Mouse (Mus musculus) hindbrain, embryonic 14.5 days (tissue): Measurements from ENCODE around the gene Msx3. TPM values are rescaled to one million over a fixed set of nuclear protein-coding genes. Genes with fewer than 3 reads are reported as not detected.

Experiments used
- ATAC-seq: fragments of 200-750 bp; cut with Nextera tagmentation; 2 replicates; pipeline ENCODE4 v1.8.0; 2017; ENCODE audit warnings: moderate number of reproducible peaks, mild to moderate bottlenecking, moderate TSS enrichment, moderate library complexity; ENCODE audit not compliant: low FRiP score
- DNase-seq: peaks from one replicate; pipeline ENCODE4 v3.0.0-alpha.2; 2015; ENCODE audit warnings: low spot score
- H3K27ac ChIP-seq: fragments of 300-500 bp; sonication (generic); 2 replicates; pipeline ENCODE4 v1.5.1; 2014; ENCODE audit warnings: mild to moderate bottlenecking, moderate library complexity
- H3K27me3 ChIP-seq: fragments of 300-500 bp; sonication (generic); 2 replicates; pipeline ENCODE4 v1.6.1; 2014; ENCODE audit warnings: mild to moderate bottlenecking, low read length, mixed read lengths; ENCODE audit not compliant: control insufficient read depth, insufficient read depth
- H3K36me3 ChIP-seq: fragments of 300-500 bp; sonication (generic); replicated peaks from 2 replicates; pipeline ENCODE4 v1.6.1; 2014; ENCODE audit not compliant: control insufficient read depth, insufficient read depth
- H3K4me1 ChIP-seq: fragments of 300-500 bp; sonication (generic); replicated peaks from 2 replicates; pipeline ENCODE4 v1.6.1; 2014; ENCODE audit warnings: antibody characterized with exemption, low read length, mixed read lengths; ENCODE audit not compliant: control insufficient read depth, insufficient read depth
- H3K4me2 ChIP-seq: fragments of 300-500 bp; sonication (generic); replicated peaks from 2 replicates; pipeline ENCODE4 v1.6.1; 2014; ENCODE audit warnings: mild to moderate bottlenecking, moderate library complexity
- H3K4me3 ChIP-seq: fragments of 300-500 bp; sonication (generic); replicated peaks from 2 replicates; pipeline ENCODE4 v1.5.1; 2014; ENCODE audit warnings: mild to moderate bottlenecking, low read length
- H3K9ac ChIP-seq: fragments of 300-500 bp; sonication (generic); 2 replicates; pipeline ENCODE4 v1.6.1; 2014
- H3K9me3 ChIP-seq: fragments of 300-500 bp; sonication (generic); 2 replicates; pipeline ENCODE4 v1.6.1; 2016; ENCODE audit warnings: low read length; ENCODE audit not compliant: control insufficient read depth
- WGBS: fragments of 180-500 bp; shearing (Covaris S2); extraction: QIAGEN DNeasy Blood & Tissue Kit; methylation state at CpG from one replicate; pipeline ENCODE4 v1.1.7; 2014; 5-methylcytosine and 5-hydroxymethylcytosine counted together
- polyA plus RNA-seq: library from polyadenylated mRNA; unstranded; fragments of >200 nt; fragmentation: Nextera tagmentation; extraction: Ambion mirVana; gene quantifications from 2 replicates; pipeline ENCODE4 v1.2.1, GENCODE M21; 2014

Gene Msx3
- polyA plus RNA-seq, 1 experiment from 2014 or later, result 9.0 TPM

DNA sequence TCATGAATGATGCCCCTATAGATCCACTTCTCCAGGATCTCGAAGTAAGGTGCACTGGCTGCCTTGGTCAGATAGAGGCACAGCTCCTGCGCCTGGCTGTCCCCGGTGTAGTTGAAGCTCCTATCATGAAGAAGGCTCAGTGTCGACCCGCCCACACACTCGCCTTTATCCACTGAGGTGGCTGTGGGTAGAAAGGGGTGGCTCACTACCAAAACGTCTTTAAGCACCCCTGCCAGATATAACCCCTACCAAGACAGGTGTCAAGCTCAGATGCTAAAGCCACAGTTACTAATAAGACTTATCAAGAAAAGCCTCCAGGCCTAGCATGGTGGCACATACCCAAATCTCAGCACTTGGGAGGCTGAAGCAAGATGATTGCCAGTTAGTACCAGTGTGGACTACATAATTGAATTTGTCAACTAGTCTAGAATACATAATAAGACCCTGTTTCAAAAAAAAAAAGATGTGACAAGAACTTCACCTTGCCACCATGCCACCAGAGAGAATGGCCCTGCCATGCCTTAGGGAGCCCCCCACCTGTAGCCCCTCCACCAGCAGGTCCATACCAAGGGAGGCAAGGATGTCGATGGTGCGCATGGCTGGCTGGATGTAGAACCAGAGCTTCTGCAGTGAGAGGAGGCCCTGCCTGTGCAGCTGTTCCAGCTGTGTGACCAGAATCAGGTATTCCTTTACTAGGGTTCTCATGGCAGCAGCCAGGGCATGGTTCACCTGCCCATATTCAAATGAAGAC is 41.9 kb downstream of the Msx3 start:
- H3K36me3 ChIP-seq, result peaks cover 60% of the 10 kb centered on the region

DNA sequence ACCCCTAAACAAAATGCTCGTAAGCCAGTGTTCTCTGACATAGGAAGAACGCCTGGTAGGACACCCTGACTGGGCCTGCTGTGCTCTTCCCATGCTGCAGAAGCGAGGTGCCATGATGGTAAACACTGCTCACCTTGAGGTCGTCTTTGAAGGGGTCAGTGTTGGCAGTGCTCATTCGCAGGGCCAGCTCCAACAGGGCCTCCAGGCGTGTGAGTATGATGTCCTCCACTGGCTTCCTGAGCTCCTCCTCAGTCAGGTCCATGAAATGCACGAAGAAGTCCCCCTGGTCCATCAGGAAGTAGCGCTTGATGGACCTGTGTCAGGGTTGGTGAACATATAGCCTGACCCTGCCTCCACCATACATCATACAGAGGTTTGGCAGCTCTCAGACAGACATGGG is 44.2 kb downstream of the Msx3 start:
- Histone ChIP-seq H3K4me2 (no peak overlapping the region), H3K9me3 (no peaks in the 10 kb centered on the region), H3K4me3 (no peak overlapping the region), H3K27me3 (no peaks in the 10 kb centered on the region), H3K27ac (no peak overlapping the region), H3K4me1 (no peaks in the 10 kb centered on the region), H3K36me3 (peaks cover 82% of the 10 kb centered on the region), H3K9ac (no peak overlapping the region)
- 95% methylated on average over 8 of the region's 8 CpGs for WGBS
- DNase-seq, result no peak
- no peak for ATAC-seq

More for the DNA sequence above, 41.9 kb downstream of the Msx3 start:
- no peaks in the 10 kb centered on the region for H3K27me3 ChIP-seq
- H3K9ac ChIP-seq, result no peak overlapping the region
- no peak overlapping the region for H3K4me3 ChIP-seq
- DNase-seq (no peak), ATAC-seq (no peak)
- no peak overlapping the region for H3K27ac ChIP-seq
- H3K4me1 ChIP-seq, result no peaks in the 10 kb centered on the region
- no peaks in the 10 kb centered on the region for H3K9me3 ChIP-seq
- WGBS, result 93% methylated on average over 9 of the region's 9 CpGs
- no peak overlapping the region for H3K4me2 ChIP-seq

DNA sequence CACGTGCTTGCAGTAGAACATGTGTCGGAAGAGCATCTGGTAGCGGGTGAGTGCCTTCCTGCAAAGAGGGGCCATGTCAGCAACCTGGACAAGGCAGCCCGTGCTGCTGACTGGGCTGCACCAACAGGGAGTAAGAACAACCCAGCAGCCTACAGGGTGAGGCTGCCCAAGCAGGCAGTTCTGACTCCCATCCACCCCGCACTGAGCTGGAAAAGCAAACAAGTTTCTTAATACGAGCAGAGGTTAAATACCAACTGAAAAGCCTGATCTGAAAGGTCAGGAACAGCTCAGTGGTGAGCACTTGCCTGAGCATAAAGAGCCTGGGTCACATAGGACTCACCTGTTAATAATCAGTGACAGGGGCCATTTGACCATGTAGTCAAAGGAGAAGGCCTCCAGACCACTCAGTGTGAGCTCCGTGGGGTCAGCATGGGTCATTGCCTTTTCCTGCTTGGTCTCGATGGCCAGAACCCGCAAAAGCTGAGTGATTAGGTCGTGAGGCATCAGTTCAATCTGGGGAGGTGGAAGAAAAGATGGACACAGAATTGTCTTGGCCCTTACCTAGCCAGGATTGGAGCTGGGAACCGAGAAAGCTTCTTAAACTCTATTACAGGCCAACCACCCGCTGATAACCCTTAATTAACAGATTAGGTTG is 47.7 kb downstream of the Msx3 start:
- no peaks in the 10 kb centered on the region for H3K4me1 ChIP-seq
- peaks cover 96% of the 10 kb centered on the region for H3K36me3 ChIP-seq
- no peak overlapping the region for H3K9ac ChIP-seq
- H3K4me3 ChIP-seq, result no peak overlapping the region
- no peak overlapping the region for H3K27ac ChIP-seq
- no peaks in the 10 kb centered on the region for H3K9me3 ChIP-seq
- no peak for DNase-seq
- ATAC-seq, result no peak
- no peak overlapping the region for H3K4me2 ChIP-seq
- WGBS, result 66% methylated on average over 12 of the region's 12 CpGs
- no peaks in the 10 kb centered on the region for H3K27me3 ChIP-seq

DNA sequence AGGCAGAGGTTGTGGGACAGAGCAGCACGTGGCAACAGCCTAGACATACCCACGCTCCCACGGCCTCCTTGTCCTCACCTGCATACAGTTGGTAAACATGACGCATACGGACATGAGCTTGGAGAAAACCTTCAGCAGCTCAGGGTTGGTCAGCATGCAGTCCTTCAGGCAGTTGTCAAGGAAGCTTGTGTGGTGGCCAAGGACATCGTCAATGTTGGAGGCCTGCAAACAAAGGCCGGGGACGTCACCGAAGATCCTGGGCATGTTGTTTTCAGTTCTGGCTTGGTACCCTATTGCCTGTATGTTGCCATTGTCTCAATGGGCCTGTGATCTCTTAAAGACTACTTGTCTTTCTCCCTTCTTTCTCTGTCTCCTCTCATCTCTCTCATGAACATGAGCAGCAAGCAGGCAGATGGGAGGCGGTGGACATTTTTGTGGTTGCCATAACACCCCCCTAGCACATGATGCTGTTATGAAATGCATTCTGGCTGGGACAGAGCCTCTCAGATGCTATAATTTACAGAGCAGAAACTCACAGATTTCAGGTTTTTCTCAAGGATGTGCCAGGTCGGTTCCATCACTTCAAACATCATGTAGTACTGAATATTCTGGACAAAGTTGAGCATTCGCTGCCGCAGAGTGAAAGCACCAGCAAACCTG is 50.1 kb downstream of the Msx3 start:
- WGBS, result 93% methylated on average over 13 of the region's 13 CpGs
- H3K27ac ChIP-seq, result no peak overlapping the region
- no peak overlapping the region for H3K9ac ChIP-seq
- H3K27me3 ChIP-seq, result no peaks in the 10 kb centered on the region
- peaks cover 86% of the 10 kb centered on the region for H3K36me3 ChIP-seq
- H3K4me2 ChIP-seq, result no peak overlapping the region
- H3K9me3 ChIP-seq, result no peaks in the 10 kb centered on the region
- ATAC-seq (no peak), DNase-seq (no peak)
- no peak overlapping the region for H3K4me3 ChIP-seq
- H3K4me1 ChIP-seq, result no peaks in the 10 kb centered on the region

Other genes with a start within 250 kb of the Msx3 start
- 18.6 and 20.3 TPM in 2 replicates for gene Adgra1, start 214.9 kb downstream of the Msx3 start, polyA plus RNA-seq
- gene Kndc1, start 154.4 kb downstream of the Msx3 start, polyA plus RNA-seq, result 25.6 and 29.1 TPM in 2 replicates
- gene Utf1, start 105.3 kb downstream of the Msx3 start, polyA plus RNA-seq, result not detected in 2 replicates
- gene 6430531B16Rik, start 70.3 kb downstream of the Msx3 start, polyA plus RNA-seq, result 0.72 and 1.0 TPM in 2 replicates
- gene Adam8, start 56.5 kb downstream of the Msx3 start, polyA plus RNA-seq, result 2.7 and 2.9 TPM in 2 replicates
- 52.3 and 53.2 TPM in 2 replicates for gene Zfp511, start 12.7 kb downstream of the Msx3 start, polyA plus RNA-seq
- 57.8 and 58.7 TPM in 2 replicates for gene Tubgcp2, start 12.4 kb downstream of the Msx3 start, polyA plus RNA-seq
- gene Caly, start 33.5 kb upstream of the Msx3 start, polyA plus RNA-seq, result 257 and 303 TPM in 2 replicates
- not detected in 2 replicates for gene Prap1, start 44.3 kb upstream of the Msx3 start, polyA plus RNA-seq
- 40.0 and 42.0 TPM in 2 replicates for gene Fuom, start 53.4 kb upstream of the Msx3 start, polyA plus RNA-seq
- 9.2 and 10.7 TPM in 2 replicates for gene Paox, start 66.7 kb upstream of the Msx3 start, polyA plus RNA-seq
- gene Echs1, start 67.4 kb upstream of the Msx3 start, polyA plus RNA-seq, result 123 and 127 TPM in 2 replicates
- gene Mtg1, start 88.5 kb upstream of the Msx3 start, polyA plus RNA-seq, result 26.0 and 30.6 TPM in 2 replicates
- gene Sprn, start 105.8 kb upstream of the Msx3 start, polyA plus RNA-seq, result 18.7 and 21.6 TPM in 2 replicates
- not detected in 2 replicates for gene Olfr522, start 115.7 kb upstream of the Msx3 start, polyA plus RNA-seq
- not detected in 2 replicates for gene Olfr523, start 124.1 kb upstream of the Msx3 start, polyA plus RNA-seq
- not detected in 2 replicates for gene Olfr524, start 156.9 kb upstream of the Msx3 start, polyA plus RNA-seq
- not detected in 2 replicates for gene Cd163l1, start 169.2 kb upstream of the Msx3 start, polyA plus RNA-seq
- gene 5830411N06Rik, start 198.2 kb upstream of the Msx3 start, polyA plus RNA-seq, result not detected in 2 replicates